In genomic region chr1:89073291-89073846, GRCm38 (mm10) we compare ENCODE assay signal across 10 mouse cellular contexts. TPM values are rescaled to one million over a fixed set of nuclear protein-coding genes. Genes with fewer than 3 reads are reported as not detected.
DNase-seq lines count a peak whose midpoint lies in the region; ATAC-seq and TF ChIP-seq lines count a peak whose summit lies in the region.
"Had no signal": no experiment of that assay in that cellular context is flagged by ENCODE, and none has a peak within 500 bp of the region (broad histone marks: within the 10 kb centered on the region; RNA-seq: fewer than 3 reads in every experiment).

No protein-coding gene starts in this region.

- no peaks in the 10 kb centered on the region for H3K9me3 ChIP-seq in heart, embryonic 10.5 days
- no peaks in the 10 kb centered on the region for H3K9me3 ChIP-seq in neural tube, embryonic 11.5 days (ENCODE audit: control insufficient read depth, low read length)
- H3K9me3 ChIP-seq in hindbrain, postnatal 0 days (ENCODE audit: low read length): no peaks in the 10 kb centered on the region
- H3K9me3 ChIP-seq: lung, embryonic 15.5 days had no signal

- H3K4me2 ChIP-seq in neural tube, embryonic 11.5 days (ENCODE audit: low read depth): peak overlapping the region; percentile 74
- peak overlapping the region; percentile 85; the same call in 1 of the 2 replicates for H3K4me2 ChIP-seq in hindbrain, postnatal 0 days (ENCODE audit: low read depth, low read length)

- ATAC-seq in neural tube, embryonic 11.5 days (ENCODE audit: insufficient read depth, low FRiP score, low TSS enrichment): no peak
- no peak for ATAC-seq in hindbrain, postnatal 0 days
- ATAC-seq in erythroid progenitor cell, adult 5-6 weeks (replicated peaks; ENCODE audit: low FRiP score, poor library complexity, severe bottlenecking): no peak

- WGBS in heart, embryonic 10.5 days: 58% methylated on average over 5 of the region's 5 CpGs
- 58% methylated on average over 5 of the region's 5 CpGs for WGBS in neural tube, embryonic 11.5 days
- WGBS in hindbrain, postnatal 0 days: 60% methylated on average over 5 of the region's 5 CpGs

- H3K4me1 ChIP-seq in heart, embryonic 10.5 days: peaks cover 80% of the 10 kb centered on the region
- H3K4me1 ChIP-seq in neural tube, embryonic 11.5 days (ENCODE audit: control insufficient read depth, insufficient read depth, low read length): peaks cover 18% of the 10 kb centered on the region
- peaks cover 12% of the 10 kb centered on the region; the same call in 1 of the 2 replicates for H3K4me1 ChIP-seq in hindbrain, postnatal 0 days (ENCODE audit: insufficient read depth, low read length)

- no peak overlapping the region for H3K9ac ChIP-seq in neural tube, embryonic 11.5 days (ENCODE audit: low read length)
- H3K9ac ChIP-seq in hindbrain, postnatal 0 days (replicated peaks; ENCODE audit: low read length): no peak overlapping the region

- H3K36me3 ChIP-seq in heart, embryonic 10.5 days: no peaks in the 10 kb centered on the region
- H3K36me3 ChIP-seq in neural tube, embryonic 11.5 days (ENCODE audit: control insufficient read depth, insufficient read depth, low read length): no peaks in the 10 kb centered on the region
- H3K36me3 ChIP-seq in hindbrain, postnatal 0 days (ENCODE audit: insufficient read depth, low read length): no peaks in the 10 kb centered on the region
- H3K36me3 ChIP-seq: lung, embryonic 15.5 days had no signal

- H3K27me3 ChIP-seq in heart, embryonic 10.5 days (ENCODE audit: insufficient read depth, poor library complexity, severe bottlenecking): no peaks in the 10 kb centered on the region
- H3K27me3 ChIP-seq in neural tube, embryonic 11.5 days (ENCODE audit: control insufficient read depth, insufficient read depth, low read length): no peaks in the 10 kb centered on the region
- no peaks in the 10 kb centered on the region for H3K27me3 ChIP-seq in hindbrain, postnatal 0 days (ENCODE audit: insufficient read depth, low read length)
- H3K27me3 ChIP-seq: lung, embryonic 15.5 days had no signal

- H3K27ac ChIP-seq in heart, embryonic 10.5 days: peak overlapping the region; percentile 98
- no peak overlapping the region for H3K27ac ChIP-seq in neural tube, embryonic 11.5 days (ENCODE audit: low read depth, low read length)
- no peak overlapping the region for H3K27ac ChIP-seq in hindbrain, postnatal 0 days

- TF ChIP-seq CTCF in hindbrain, postnatal 0 days (IDR thresholded peaks at IDR 0.05; ENCODE audit: low read depth): no peak

- peak overlapping the region; percentile 96 for H3K4me3 ChIP-seq in heart, embryonic 10.5 days
- no peak overlapping the region; the same call in 1 of the 2 replicates for H3K4me3 ChIP-seq in neural tube, embryonic 11.5 days (ENCODE audit: low read depth, low read length)
- no peak overlapping the region for H3K4me3 ChIP-seq in hindbrain, postnatal 0 days (ENCODE audit: low read length)

- no peak for DNase-seq in heart, embryonic 10.5 days (ENCODE audit: low spot score)
- DNase-seq in heart, postnatal 4 days: no peak
- DNase-seq in neural tube, embryonic 11.5 days (ENCODE audit: low spot score): no peak
- no peak for DNase-seq in neural tube, embryonic 10.5 days (ENCODE audit: extremely low spot score, low spot score)
- DNase-seq in hindbrain, postnatal 0 days (ENCODE audit: low spot score): no peak
- DNase-seq in thymus, postnatal 36 days: no peak
- DNase-seq in cerebellum, postnatal 10 days: no peak
- DNase-seq: spleen, adult 18-20 months had no signal

RNA-seq across cellular contexts. Expression of gene Sh3bp4, which starts 3.2 kb away (rescaled TPM):
- 23.4 and 28.3 TPM in 2 replicates for polyA plus RNA-seq in heart, embryonic 10.5 days (2016; fragmentation: Nextera tagmentation; extraction: Ambion mirVana)
- total RNA-seq in heart, postnatal 4 days (2021): 10 to 100 TPM; 43.5 to 45.3 TPM
- 31.0 and 35.9 TPM in 2 replicates for polyA plus RNA-seq in neural tube, embryonic 11.5 days (2014; fragmentation: Nextera tagmentation; extraction: Ambion mirVana)
- total RNA-seq in hindbrain, postnatal 0 days (2014; rRNA removed): 36.5 and 38.8 TPM in 2 replicates
- polyA plus RNA-seq in hindbrain, postnatal 0 days (2015; fragmentation: Nextera tagmentation; extraction: Ambion mirVana): 14.6 and 15.7 TPM in 2 replicates
- total RNA-seq in erythroid progenitor cell, adult 5-6 weeks (2015; ENCODE audit: low replicate concordance): 0.72 TPM in 1 of 2 replicates, not detected in the other
- total RNA-seq in erythroid progenitor cell, adult 5-6 weeks (2017; ENCODE audit: low replicate concordance): not detected in 2 replicates

Comparison
In these comparisons a context has a peak if more than half of its experiments do, and no peak if none do; other contexts are left out.
1. RNA of gene Sh3bp4, which starts 3.2 kb away (total RNA-seq): 43.5 to 45.3 TPM in heart, postnatal 4 days and 36.5 to 38.8 TPM in hindbrain, postnatal 0 days; 0.72 TPM in erythroid progenitor cell, adult 5-6 weeks; every median in the first group is over 10 times any median in the second.